Mouse (Mus musculus): ENCODE measurements around the gene Zfp335. TPM values are rescaled to one million over a fixed set of nuclear protein-coding genes. Genes with fewer than 3 reads are reported as not detected.

Zfp335 gene
- polyA plus RNA-seq, 1 experiment from 2014 or later: 16.2 TPM

Other genes starting within 250 kb of the Zfp335 start
- gene Wfdc11, start 237.7 kb downstream of the Zfp335 start, polyA plus RNA-seq (2015; fragmentation: Nextera tagmentation; extraction: Ambion mirVana): not detected in 2 replicates
- gene Wfdc13, start 226.7 kb downstream of the Zfp335 start, polyA plus RNA-seq (2015; fragmentation: Nextera tagmentation; extraction: Ambion mirVana): not detected in 2 replicates
- not detected in 2 replicates for gene Spint4, start 213.3 kb downstream of the Zfp335 start, polyA plus RNA-seq (2015; fragmentation: Nextera tagmentation; extraction: Ambion mirVana)
- gene Spint5, start 196.5 kb downstream of the Zfp335 start, polyA plus RNA-seq (2015; fragmentation: Nextera tagmentation; extraction: Ambion mirVana): not detected in 2 replicates
- gene Wfdc3, start 165.8 kb downstream of the Zfp335 start, polyA plus RNA-seq (2015; fragmentation: Nextera tagmentation; extraction: Ambion mirVana): 1.5 and 1.7 TPM in 2 replicates
- gene Dnttip1, start 165.8 kb downstream of the Zfp335 start, polyA plus RNA-seq (2015; fragmentation: Nextera tagmentation; extraction: Ambion mirVana): 55.1 and 58.4 TPM in 2 replicates
- gene Ube2c, start 141.9 kb downstream of the Zfp335 start, polyA plus RNA-seq (2015; fragmentation: Nextera tagmentation; extraction: Ambion mirVana): 35.4 and 45.7 TPM in 2 replicates
- 0.43 TPM in 1 of 2 replicates, not detected in the other for gene Tnnc2, start 131.8 kb downstream of the Zfp335 start, polyA plus RNA-seq (2015; fragmentation: Nextera tagmentation; extraction: Ambion mirVana)
- gene Snx21, start 125.9 kb downstream of the Zfp335 start, polyA plus RNA-seq (2015; fragmentation: Nextera tagmentation; extraction: Ambion mirVana): 35.3 and 41.4 TPM in 2 replicates
- gene Acot8, start 106.9 kb downstream of the Zfp335 start, polyA plus RNA-seq (2015; fragmentation: Nextera tagmentation; extraction: Ambion mirVana): 17.8 and 19.6 TPM in 2 replicates
- gene Zswim3, start 106.7 kb downstream of the Zfp335 start, polyA plus RNA-seq (2015; fragmentation: Nextera tagmentation; extraction: Ambion mirVana): 17.0 and 17.4 TPM in 2 replicates
- 29.5 and 29.9 TPM in 2 replicates for gene Zswim1, start 89.1 kb downstream of the Zfp335 start, polyA plus RNA-seq (2015; fragmentation: Nextera tagmentation; extraction: Ambion mirVana)
- not detected in 2 replicates for gene Spata25, start 83.2 kb downstream of the Zfp335 start, polyA plus RNA-seq (2015; fragmentation: Nextera tagmentation; extraction: Ambion mirVana)
- 95.4 and 95.6 TPM in 2 replicates for gene Ctsa, start 78.9 kb downstream of the Zfp335 start, polyA plus RNA-seq (2015; fragmentation: Nextera tagmentation; extraction: Ambion mirVana)
- gene Neurl2, start 78.3 kb downstream of the Zfp335 start, polyA plus RNA-seq (2015; fragmentation: Nextera tagmentation; extraction: Ambion mirVana): 5.4 and 7.0 TPM in 2 replicates
- 83.9 and 84.4 TPM in 2 replicates for gene Pltp, start 54.0 kb downstream of the Zfp335 start, polyA plus RNA-seq (2015; fragmentation: Nextera tagmentation; extraction: Ambion mirVana)
- gene Pcif1, start 32.5 kb downstream of the Zfp335 start, polyA plus RNA-seq (2015; fragmentation: Nextera tagmentation; extraction: Ambion mirVana): 78.9 and 85.6 TPM in 2 replicates
- 26.7 and 28.0 TPM in 2 replicates for gene Mmp9, start 29.0 kb upstream of the Zfp335 start, polyA plus RNA-seq (2015; fragmentation: Nextera tagmentation; extraction: Ambion mirVana)
- gene Slc12a5, start 49.0 kb upstream of the Zfp335 start, polyA plus RNA-seq (2015; fragmentation: Nextera tagmentation; extraction: Ambion mirVana): 52.8 and 57.7 TPM in 2 replicates
- 105 and 129 TPM in 2 replicates for gene Ncoa5, start 123.1 kb upstream of the Zfp335 start, polyA plus RNA-seq (2015; fragmentation: Nextera tagmentation; extraction: Ambion mirVana)
- 6.0 TPM in 2 replicates for gene Cd40, start 143.9 kb upstream of the Zfp335 start, polyA plus RNA-seq (2015; fragmentation: Nextera tagmentation; extraction: Ambion mirVana)
- gene 1700025C18Rik, start 179.0 kb upstream of the Zfp335 start, polyA plus RNA-seq (2015; fragmentation: Nextera tagmentation; extraction: Ambion mirVana): not detected in 2 replicates